Mouse (Mus musculus): ENCODE results near the gene Fbxo28.
A peak's percentile ranks its signal among the peaks of the same experiment; 100 is the strongest.

The Fbxo28 gene

GRCm38 (mm10) chr1:182340821-182341781 is at the start of gene Fbxo28:
Gene Fbxo28 (minus strand): TSS chr1:182341629.
- peak; percentile 80 to 81 for DNase-seq (ENCODE audit: low spot score in 2 of 2)

DNA sequence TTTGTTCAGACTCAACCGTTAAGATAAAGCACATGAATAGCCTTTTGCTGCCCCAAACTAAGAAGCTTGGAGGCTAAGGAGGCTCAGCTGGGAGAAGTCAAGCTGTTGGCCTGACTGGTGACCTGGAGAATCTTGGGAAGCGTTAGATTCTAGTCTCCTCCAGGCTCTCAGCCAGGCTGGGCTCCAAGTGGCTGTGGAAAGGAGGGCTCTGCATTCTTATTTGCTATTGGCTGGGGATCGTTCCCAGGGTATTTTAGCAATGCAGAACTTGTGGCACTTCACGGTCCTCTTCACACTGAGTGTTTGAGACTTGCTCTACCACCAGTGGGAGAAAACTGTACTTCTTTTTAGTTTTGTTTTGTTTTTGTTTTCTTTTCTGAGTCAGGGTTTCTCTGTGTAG is 47.3 kb upstream of the Fbxo28 start:
- no peak for DNase-seq (ENCODE audit: low spot score in 2 of 2)

GRCm38 (mm10) chr1:182386449-182386848 is 45.0 kb upstream of the Fbxo28 start:
- no peak for DNase-seq (ENCODE audit: low spot score in 2 of 2)

GRCm38 (mm10) chr1:182383096-182383495 is 41.7 kb upstream of the Fbxo28 start:
- no peak for DNase-seq (ENCODE audit: low spot score in 2 of 2)

GRCm38 (mm10) chr1:182381327-182381726 is 39.9 kb upstream of the Fbxo28 start:
- no peak for DNase-seq (ENCODE audit: low spot score in 2 of 2)

GRCm38 (mm10) chr1:182380683-182381082 is 39.3 kb upstream of the Fbxo28 start:
- no peak for DNase-seq (ENCODE audit: low spot score in 2 of 2)

- DNase-seq (ENCODE audit: low spot score in 2 of 2) = no peak
Observed at GRCm38 (mm10) chr1:182378876-182379275, 37.4 kb upstream of the Fbxo28 start.

DNA sequence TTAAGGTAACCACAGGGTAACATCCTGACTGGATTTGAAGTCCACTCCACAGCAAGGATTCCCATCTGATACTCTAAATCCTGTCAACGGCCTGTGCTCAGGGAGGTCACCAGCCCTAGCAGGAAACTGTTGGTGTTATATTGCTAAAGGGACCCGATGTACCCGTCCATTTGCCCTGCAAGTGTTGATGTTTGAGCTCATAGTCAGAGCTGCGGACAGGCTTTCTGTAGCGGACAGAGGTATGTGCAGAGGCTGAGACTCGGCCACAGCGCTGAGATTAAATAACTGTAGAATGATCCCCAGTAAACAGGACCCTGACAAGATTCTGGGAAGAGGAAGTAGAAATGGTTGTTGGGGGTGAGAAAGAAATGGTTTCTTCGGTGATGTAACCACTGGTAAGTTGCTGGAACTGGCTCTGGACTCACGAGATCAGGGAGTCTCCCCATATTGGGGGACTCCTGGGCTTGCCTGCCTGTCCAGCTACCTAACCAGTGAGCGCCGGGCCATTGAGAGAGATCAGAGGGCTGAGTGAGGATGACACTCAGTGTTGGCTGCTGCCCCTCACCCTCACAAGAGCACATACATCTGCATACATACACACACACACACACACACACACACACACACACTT is 36.9 kb upstream of the Fbxo28 start:
- DNase-seq (ENCODE audit: low spot score in 2 of 2) = no peak

DNA sequence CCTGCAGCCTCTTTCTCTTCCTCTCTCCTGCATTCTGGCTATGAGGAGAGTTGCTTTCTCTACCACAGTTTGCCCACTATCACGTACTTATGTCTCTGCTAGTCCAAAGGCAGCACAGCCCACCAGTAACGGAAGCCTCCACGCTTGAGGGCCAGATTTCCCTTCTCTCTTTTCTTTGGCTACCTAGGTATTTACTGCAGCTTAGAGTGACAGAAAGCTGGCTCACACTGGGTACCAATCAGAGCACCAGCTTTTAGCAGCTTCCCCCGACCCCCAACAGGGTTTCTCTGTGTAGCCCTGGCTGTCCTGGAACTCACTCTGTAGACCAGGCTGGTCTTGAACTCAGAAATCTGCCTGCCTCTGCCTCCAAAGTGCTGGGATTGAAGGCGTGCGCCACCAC is 36.1 kb upstream of the Fbxo28 start:
- no peak for DNase-seq (ENCODE audit: low spot score in 2 of 2)

GRCm38 (mm10) chr1:182376826-182377225 is 35.4 kb upstream of the Fbxo28 start:
- DNase-seq (ENCODE audit: low spot score in 2 of 2) = no peak

- DNase-seq (ENCODE audit: low spot score in 2 of 2) = peak in 1 of 2 experiments; percentile 29
Observed at GRCm38 (mm10) chr1:182376221-182376620, 34.8 kb upstream of the Fbxo28 start.

DNA sequence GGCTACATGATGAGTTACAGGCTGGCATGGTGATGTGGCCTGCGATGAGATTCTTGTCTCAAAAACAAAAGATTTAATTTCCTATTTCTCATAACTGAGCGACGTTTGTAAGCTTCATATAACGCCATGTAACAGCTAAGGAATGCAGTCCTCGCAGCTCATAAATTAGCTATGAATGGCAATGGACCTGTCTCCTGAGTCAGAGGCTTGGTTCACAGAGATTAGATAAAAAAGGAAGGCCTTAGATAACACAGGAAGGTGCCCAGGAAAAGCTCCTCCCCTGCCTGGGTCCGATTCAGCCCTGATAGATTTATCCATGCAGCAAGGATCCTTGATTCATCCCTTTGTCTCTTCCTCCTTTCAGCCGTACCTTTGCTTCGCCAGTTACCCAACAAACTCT is 30.5 kb upstream of the Fbxo28 start:
- DNase-seq (ENCODE audit: low spot score in 2 of 2) = no peak

- no peak for DNase-seq (ENCODE audit: low spot score in 2 of 2)
Observed at GRCm38 (mm10) chr1:182369435-182369834, 28.0 kb upstream of the Fbxo28 start.

GRCm38 (mm10) chr1:182368782-182369181 is 27.4 kb upstream of the Fbxo28 start:
- DNase-seq (ENCODE audit: low spot score in 2 of 2) = no peak

- DNase-seq (ENCODE audit: low spot score in 2 of 2) = no peak
Observed at GRCm38 (mm10) chr1:182368309-182368708, 26.9 kb upstream of the Fbxo28 start.

DNA sequence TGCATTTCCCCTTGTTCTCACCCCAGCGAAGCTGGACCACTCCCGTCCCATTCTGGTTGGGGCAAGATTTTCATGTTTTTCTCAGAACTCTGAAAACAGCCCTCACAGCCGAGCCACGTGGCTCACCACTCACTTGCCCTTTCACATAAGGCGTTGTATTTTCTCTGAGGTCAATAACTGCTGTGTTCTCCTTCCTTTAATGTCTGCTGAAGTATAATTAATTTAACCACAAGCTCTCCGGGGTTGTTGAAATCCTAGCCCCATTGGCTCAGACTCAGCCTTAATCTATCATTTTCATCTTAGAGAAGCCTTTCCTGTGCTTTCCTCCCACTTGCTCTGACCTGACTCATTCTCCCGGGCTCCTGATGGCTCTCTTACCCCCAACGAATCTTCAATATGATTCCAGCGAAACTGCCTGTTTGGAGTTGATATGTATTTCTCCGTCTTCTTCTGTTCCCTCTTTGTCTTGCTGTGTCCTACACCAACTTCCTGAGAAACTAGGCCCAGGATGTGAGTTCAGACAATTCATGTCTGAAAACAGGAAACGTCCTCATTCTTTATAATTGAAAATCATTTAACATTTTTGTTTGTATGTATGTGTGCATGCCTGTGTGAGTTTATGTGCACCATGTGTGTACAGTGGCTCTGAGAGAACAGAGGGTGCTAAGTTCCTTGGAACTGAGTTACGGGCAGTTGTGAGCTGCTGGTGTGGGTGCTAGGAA is 22.4 kb upstream of the Fbxo28 start:
- DNase-seq (ENCODE audit: low spot score in 2 of 2) = no peak

- DNase-seq (ENCODE audit: low spot score in 2 of 2) = no peak
Observed at GRCm38 (mm10) chr1:182362703-182363102, 21.3 kb upstream of the Fbxo28 start.

GRCm38 (mm10) chr1:182358133-182358532 is 16.7 kb upstream of the Fbxo28 start:
- peak; percentile 38 to 40 for DNase-seq (ENCODE audit: low spot score in 2 of 2)

GRCm38 (mm10) chr1:182354504-182355147 is 13.2 kb upstream of the Fbxo28 start:
- peak; percentile 62 to 71 for DNase-seq (ENCODE audit: low spot score in 2 of 2)

DNA sequence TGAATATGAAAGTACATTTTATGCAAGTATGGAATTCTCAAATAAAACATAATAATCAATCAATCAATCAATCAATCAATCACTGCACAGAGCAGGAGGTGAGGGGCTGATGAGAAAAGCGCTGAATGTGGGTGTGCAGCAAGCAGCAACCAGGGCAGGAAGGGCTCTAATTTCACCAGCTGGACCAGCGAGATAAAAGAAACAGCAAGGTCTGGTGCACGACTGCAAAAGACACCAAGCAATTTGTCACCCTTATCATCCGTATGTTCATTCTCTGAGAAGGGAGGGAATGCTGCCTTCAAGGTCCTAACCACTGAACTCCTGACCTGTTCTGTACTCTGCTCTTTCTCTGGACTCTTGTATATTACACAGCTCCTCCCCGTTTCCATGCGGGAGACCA is 8.1 kb upstream of the Fbxo28 start:
- no peak for DNase-seq (ENCODE audit: low spot score in 2 of 2)

- DNase-seq (ENCODE audit: low spot score in 2 of 2) = no peak
Observed at GRCm38 (mm10) chr1:182346491-182346890, 5.1 kb upstream of the Fbxo28 start.

- no peak for DNase-seq (ENCODE audit: low spot score in 2 of 2)
Observed at GRCm38 (mm10) chr1:182345857-182346256, 4.4 kb upstream of the Fbxo28 start.
